Mouse (Mus musculus): Measurements from ENCODE around the gene Pgbd1.
"Not testable (repeated sequence)": the region's sequence is repeated elsewhere in the genome, so short reads cannot be mapped to it uniquely, and the experiment has no call there.

Pgbd1 gene

GRCm38 (mm10) chr13:21415750-21416149 lies 25.1 kb downstream of the Pgbd1 start:
- no peak for DNase-seq (ENCODE audit: low spot score)

- no peak for DNase-seq (ENCODE audit: low spot score)
These were observed 25.6 kb downstream of the Pgbd1 start for GRCm38 (mm10) chr13:21415266-21415665.

GRCm38 (mm10) chr13:21414231-21415212 lies 26.3 kb downstream of the Pgbd1 start:
- DNase-seq (ENCODE audit: low spot score): peak; percentile 19

- no peak for DNase-seq (ENCODE audit: low spot score)
These were observed 31.9 kb downstream of the Pgbd1 start for GRCm38 (mm10) chr13:21408805-21409459.

- DNase-seq (ENCODE audit: low spot score): peak; percentile 91
These were observed 32.7 kb downstream of the Pgbd1 start for GRCm38 (mm10) chr13:21407969-21408804.

- DNase-seq (ENCODE audit: low spot score): no peak
These were observed 33.5 kb downstream of the Pgbd1 start for GRCm38 (mm10) chr13:21407341-21407740.

GRCm38 (mm10) chr13:21402848-21403247 lies 38.0 kb downstream of the Pgbd1 start:
- DNase-seq (ENCODE audit: low spot score): no peak

- peak; percentile 85 for DNase-seq (ENCODE audit: low spot score)
These were observed 38.5 kb downstream of the Pgbd1 start, which contains the start of gene Zkscan3 for GRCm38 (mm10) chr13:21402287-21402846. Zkscan3 (minus strand) TSS chr13:21402755.

- peak; percentile 40 for DNase-seq (ENCODE audit: low spot score)
These were observed 39.1 kb downstream of the Pgbd1 start for GRCm38 (mm10) chr13:21401636-21402286.

- no peak for DNase-seq (ENCODE audit: low spot score)
These were observed 39.7 kb downstream of the Pgbd1 start for GRCm38 (mm10) chr13:21401166-21401565.

GRCm38 (mm10) chr13:21397486-21397885 lies 43.4 kb downstream of the Pgbd1 start:
- no peak for DNase-seq (ENCODE audit: low spot score)

- DNase-seq (ENCODE audit: low spot score): not testable (repeated sequence)
These were observed 44.8 kb downstream of the Pgbd1 start for GRCm38 (mm10) chr13:21396048-21396447.

GRCm38 (mm10) chr13:21395623-21396022 lies 45.2 kb downstream of the Pgbd1 start:
- DNase-seq (ENCODE audit: low spot score): no peak

GRCm38 (mm10) chr13:21395211-21395610 lies 45.6 kb downstream of the Pgbd1 start:
- DNase-seq (ENCODE audit: low spot score): no peak

- DNase-seq (ENCODE audit: low spot score): no peak
These were observed 63.1 kb downstream of the Pgbd1 start for GRCm38 (mm10) chr13:21377773-21378172.

GRCm38 (mm10) chr13:21372700-21373099 lies 68.2 kb downstream of the Pgbd1 start:
- no peak for DNase-seq (ENCODE audit: low spot score)

Measured in embryo, embryonic 10 days (tissue).